Mouse (Mus musculus): Measurements from ENCODE around the gene Hist2h3b.

- no peak for TF ChIP-seq GATA1 (IDR thresholded peaks at IDR 0.05; ENCODE audit: low read length)
- no peak for TF ChIP-seq TAL1 (IDR thresholded peaks at IDR 0.05; ENCODE audit: low read length)
Measured at GRCm38 (mm10) chr3:96231758-96232120, 36.7 kb upstream of the Hist2h3b start.
